Mouse (Mus musculus) urinary bladder, postnatal 25 days (tissue): ENCODE results near the gene Nemp1.

Experiments
- DNase-seq: peaks from one replicate; pipeline ENCODE4 v3.0.0; 2022; ENCODE audit warnings: low spot score

Gene Nemp1

GRCm38 (mm10) chr10:127666501-127667268, at the start of gene Nemp1:
TSS of gene Nemp1 (plus strand) at chr10:127666901.
- DNase-seq, result peak; percentile 76

- DNase-seq, result no peak
Measured at GRCm38 (mm10) chr10:127617294-127617693, 49.4 kb upstream of the Nemp1 start.

GRCm38 (mm10) chr10:127618173-127618572, 48.5 kb upstream of the Nemp1 start:
- DNase-seq, result no peak

- no peak for DNase-seq
Measured at GRCm38 (mm10) chr10:127619119-127619721, 47.5 kb upstream of the Nemp1 start.

GRCm38 (mm10) chr10:127619941-127620405, 46.7 kb upstream of the Nemp1 start:
- no peak for DNase-seq

- no peak for DNase-seq
Measured at GRCm38 (mm10) chr10:127620406-127621190, 46.1 kb upstream of the Nemp1 start, which contains the start of gene Lrp1. TSS of gene Lrp1 (minus strand) at chr10:127621148.

- DNase-seq, result peak; percentile 86
Measured at GRCm38 (mm10) chr10:127621191-127622056, 45.3 kb upstream of the Nemp1 start.

GRCm38 (mm10) chr10:127622057-127622392, 44.7 kb upstream of the Nemp1 start:
- DNase-seq, result peak; percentile 61

GRCm38 (mm10) chr10:127622661-127623060, 44.0 kb upstream of the Nemp1 start:
- DNase-seq, result no peak

- DNase-seq, result no peak
Measured at GRCm38 (mm10) chr10:127623439-127624216, 43.1 kb upstream of the Nemp1 start.

GRCm38 (mm10) chr10:127626433-127626832, 40.3 kb upstream of the Nemp1 start:
- DNase-seq, result no peak

- no peak for DNase-seq
Measured at GRCm38 (mm10) chr10:127631261-127632214, 35.2 kb upstream of the Nemp1 start.

GRCm38 (mm10) chr10:127632668-127633271, 33.9 kb upstream of the Nemp1 start:
- DNase-seq, result no peak

- DNase-seq, result no peak
Measured at GRCm38 (mm10) chr10:127640421-127640820, 26.3 kb upstream of the Nemp1 start.

GRCm38 (mm10) chr10:127641861-127642771, 24.6 kb upstream of the Nemp1 start:
- DNase-seq, result peak; percentile 91

GRCm38 (mm10) chr10:127642772-127643552, 23.7 kb upstream of the Nemp1 start, which contains the start of gene Stat6:
TSS of gene Stat6 (plus strand) at chr10:127642986.
- DNase-seq, result peak; percentile 67

GRCm38 (mm10) chr10:127643553-127644238, 23.0 kb upstream of the Nemp1 start:
- DNase-seq, result peak; percentile 73
